Mouse (Mus musculus) embryonic facial prominence, embryonic 15.5 days (tissue): Measurements from ENCODE around the gene Rassf2. TPM values are rescaled to one million over a fixed set of nuclear protein-coding genes. Genes with fewer than 3 reads are reported as not detected.

Experiments
- ATAC-seq: fragments of 200-750 bp; cut with Nextera tagmentation; 2 replicates; pipeline ENCODE4 v1.8.0; 2017; ENCODE audit warnings: low read depth, moderate TSS enrichment; ENCODE audit not compliant: insufficient number of reproducible peaks, low FRiP score, low TSS enrichment
- H3K27ac ChIP-seq: fragments of 300-500 bp; sonication (generic); replicated peaks from 2 replicates; pipeline ENCODE4 v1.5.1; 2015; ENCODE audit warnings: mild to moderate bottlenecking, inconsistent platforms
- H3K27me3 ChIP-seq: fragments of 300-500 bp; sonication (generic); 2 replicates; pipeline ENCODE4 v1.6.1; 2015; ENCODE audit warnings: inconsistent platforms
- H3K36me3 ChIP-seq: fragments of 300-500 bp; sonication (generic); 2 replicates; pipeline ENCODE4 v1.6.1; 2015; ENCODE audit warnings: mild to moderate bottlenecking, inconsistent platforms
- H3K4me1 ChIP-seq: fragments of 300-500 bp; sonication (generic); 2 replicates; pipeline ENCODE4 v1.6.1; 2015; ENCODE audit warnings: inconsistent platforms
- H3K4me2 ChIP-seq: fragments of 300-500 bp; sonication (generic); replicated peaks from 2 replicates; pipeline ENCODE4 v1.6.1; 2015; ENCODE audit warnings: mild to moderate bottlenecking, inconsistent platforms
- H3K4me3 ChIP-seq: fragments of 300-500 bp; sonication (generic); replicated peaks from 2 replicates; pipeline ENCODE4 v1.5.1; 2015; ENCODE audit warnings: mild to moderate bottlenecking, inconsistent platforms
- H3K9ac ChIP-seq: fragments of 300-500 bp; sonication (generic); 2 replicates; pipeline ENCODE4 v1.6.1; 2015; ENCODE audit warnings: inconsistent platforms
- H3K9me3 ChIP-seq: fragments of 300-500 bp; sonication (generic); replicated peaks from 2 replicates; pipeline ENCODE4 v1.6.1; 2016; ENCODE audit warnings: inconsistent platforms
- WGBS: fragments of 180-500 bp; shearing (Covaris S2); methylation state at CpG from one replicate; pipeline ENCODE4 v1.1.7; 2015; 5-methylcytosine and 5-hydroxymethylcytosine counted together
- polyA plus RNA-seq: library from polyadenylated mRNA; unstranded; fragments of >200 nt; fragmentation: Nextera tagmentation; extraction: Ambion mirVana; gene quantifications from 2 replicates; pipeline ENCODE4 v1.2.1, GENCODE M21; 2015

The Rassf2 gene
- polyA plus RNA-seq, 1 experiment from 2014 or later = 17.0 TPM

DNA sequence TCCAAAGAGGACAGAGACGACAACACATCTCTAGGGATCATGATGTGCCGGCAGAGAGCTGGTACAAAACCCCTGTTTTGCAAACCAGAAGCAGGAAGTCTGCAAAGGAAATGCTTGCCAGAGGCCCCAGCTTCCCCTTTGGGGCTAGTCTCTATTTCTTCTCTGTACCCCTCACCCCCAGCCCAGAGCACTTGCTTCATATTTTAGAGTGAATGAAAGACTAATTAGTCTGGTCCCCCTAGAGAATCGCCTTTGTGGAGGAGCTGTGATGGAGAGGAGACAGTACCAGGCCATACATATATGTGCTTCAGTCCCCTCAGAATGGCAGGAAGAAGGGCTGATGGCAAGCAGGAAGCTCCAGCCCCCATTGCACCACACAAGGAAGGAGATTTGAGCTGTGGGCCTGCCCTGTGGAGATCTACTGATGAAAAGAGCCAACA lies 10.7 kb downstream of the Rassf2 start:
- H3K4me1 ChIP-seq = peaks cover 12% of the 10 kb centered on the region; the same call in 1 of the 2 replicates
- ATAC-seq = no peak
- no peaks in the 10 kb centered on the region for H3K9me3 ChIP-seq
- no peaks in the 10 kb centered on the region for H3K36me3 ChIP-seq
- no peaks in the 10 kb centered on the region for H3K27me3 ChIP-seq
- no peak overlapping the region for H3K9ac ChIP-seq
- H3K27ac ChIP-seq = no peak overlapping the region
- no peak overlapping the region for H3K4me2 ChIP-seq
- WGBS = 54% methylated on average over 3 of the region's 3 CpGs
- no peak overlapping the region for H3K4me3 ChIP-seq

DNA sequence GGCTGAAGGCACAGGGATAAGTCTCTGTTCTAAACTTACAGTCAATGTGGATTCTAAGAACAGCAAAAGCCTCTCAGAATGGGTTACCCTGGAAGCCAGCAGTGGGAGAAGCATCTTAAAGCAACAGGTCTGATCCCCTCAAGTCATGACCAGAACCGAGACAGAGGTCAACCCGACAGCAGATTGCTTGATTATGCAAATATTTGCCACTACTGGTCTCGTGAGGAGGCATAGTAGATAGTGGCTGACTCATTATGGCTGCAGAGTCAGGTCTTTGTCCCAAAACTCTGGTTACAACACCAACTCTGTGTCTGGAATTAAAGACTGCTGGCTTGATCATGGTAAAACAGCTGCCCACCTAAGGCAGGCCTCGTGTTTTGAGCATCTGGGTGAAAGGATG lies 11.9 kb downstream of the Rassf2 start:
- H3K9ac ChIP-seq = no peak overlapping the region
- H3K27ac ChIP-seq = no peak overlapping the region
- ATAC-seq = no peak
- no peaks in the 10 kb centered on the region for H3K27me3 ChIP-seq
- H3K9me3 ChIP-seq = no peaks in the 10 kb centered on the region
- no peak overlapping the region for H3K4me2 ChIP-seq
- H3K36me3 ChIP-seq = no peaks in the 10 kb centered on the region
- 63% methylated on average over 4 of the region's 4 CpGs for WGBS
- no peak overlapping the region for H3K4me3 ChIP-seq
- peaks cover 12% of the 10 kb centered on the region; the same call in 1 of the 2 replicates for H3K4me1 ChIP-seq

DNA sequence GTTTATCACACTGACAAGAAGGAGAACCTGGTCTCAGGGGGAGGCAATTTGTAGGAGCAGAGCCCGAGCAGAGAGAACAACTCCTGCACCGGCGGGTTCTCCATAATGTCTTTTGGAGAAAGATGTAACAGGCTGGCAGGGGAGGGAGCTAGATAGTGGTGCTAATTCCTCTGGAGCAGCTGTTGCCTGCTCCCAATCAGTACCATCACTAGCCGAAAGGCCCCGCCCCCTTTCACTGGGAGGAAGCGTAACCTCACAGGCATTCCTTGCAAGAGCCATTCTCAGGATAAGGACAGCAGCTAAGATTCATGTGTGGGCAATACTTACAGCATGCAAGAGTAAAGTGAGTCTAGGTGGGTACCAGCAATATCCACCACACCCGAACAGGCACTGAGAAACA lies 12.4 kb downstream of the Rassf2 start:
- H3K4me2 ChIP-seq = no peak overlapping the region
- H3K36me3 ChIP-seq = no peaks in the 10 kb centered on the region
- no peak for ATAC-seq
- peaks cover 12% of the 10 kb centered on the region; the same call in 1 of the 2 replicates for H3K4me1 ChIP-seq
- 27% methylated on average over 7 of the region's 7 CpGs for WGBS
- H3K9me3 ChIP-seq = no peaks in the 10 kb centered on the region
- no peak overlapping the region for H3K9ac ChIP-seq
- no peaks in the 10 kb centered on the region for H3K27me3 ChIP-seq
- H3K4me3 ChIP-seq = no peak overlapping the region
- no peak overlapping the region for H3K27ac ChIP-seq

DNA sequence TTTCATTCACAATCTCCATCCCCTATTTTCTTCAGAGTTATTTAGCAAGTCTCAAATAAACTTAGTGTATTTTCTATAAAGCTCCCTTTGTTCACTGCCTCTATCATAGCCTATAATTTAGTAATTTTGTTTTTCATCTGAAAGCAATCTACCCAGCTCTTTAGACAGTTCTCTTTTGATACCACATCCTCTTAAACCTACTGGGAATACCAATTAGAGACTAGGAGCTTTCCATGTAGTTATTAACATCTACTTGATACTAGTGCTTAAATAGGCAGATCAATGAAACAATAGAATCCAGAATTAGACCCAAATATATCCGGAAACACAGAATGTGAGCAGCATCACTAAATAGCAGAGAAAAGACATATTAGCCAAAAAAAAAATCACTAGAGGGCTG lies 14.0 kb downstream of the Rassf2 start:
- H3K4me1 ChIP-seq = peaks cover 9% of the 10 kb centered on the region; the same call in 1 of the 2 replicates
- no peaks in the 10 kb centered on the region for H3K27me3 ChIP-seq
- H3K4me2 ChIP-seq = no peak overlapping the region
- H3K27ac ChIP-seq = no peak overlapping the region
- ATAC-seq = no peak
- no peak overlapping the region for H3K9ac ChIP-seq
- H3K9me3 ChIP-seq = no peaks in the 10 kb centered on the region
- WGBS = 68% methylated on average over 1 of the region's 1 CpGs
- no peak overlapping the region for H3K4me3 ChIP-seq
- no peaks in the 10 kb centered on the region for H3K36me3 ChIP-seq

DNA sequence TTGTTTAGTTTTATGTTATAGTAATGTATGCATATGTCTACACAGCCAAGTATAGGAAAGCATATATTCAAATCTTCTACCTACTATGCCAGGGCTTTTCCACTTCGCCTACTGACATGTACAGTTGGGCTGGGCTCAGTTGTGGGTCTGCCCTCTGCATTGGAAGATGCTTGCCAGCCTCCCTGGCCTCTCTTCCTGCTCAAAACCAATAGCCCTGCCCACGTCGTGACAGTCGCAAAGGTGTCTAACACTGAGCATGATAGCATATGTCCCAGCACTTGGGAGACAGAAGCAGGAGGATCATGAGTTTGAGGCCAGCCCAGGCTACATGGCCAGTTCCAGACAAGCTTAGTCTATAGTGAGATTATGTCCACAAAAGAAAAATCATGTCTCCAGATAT lies 16.9 kb downstream of the Rassf2 start:
- H3K4me2 ChIP-seq = no peak overlapping the region
- no peaks in the 10 kb centered on the region for H3K36me3 ChIP-seq
- H3K4me1 ChIP-seq = peaks cover 9% of the 10 kb centered on the region; the same call in 1 of the 2 replicates
- no peak overlapping the region for H3K9ac ChIP-seq
- WGBS = 88% methylated on average over 4 of the region's 4 CpGs
- no peaks in the 10 kb centered on the region for H3K27me3 ChIP-seq
- no peaks in the 10 kb centered on the region for H3K9me3 ChIP-seq
- H3K4me3 ChIP-seq = no peak overlapping the region
- no peak for ATAC-seq
- H3K27ac ChIP-seq = no peak overlapping the region

DNA sequence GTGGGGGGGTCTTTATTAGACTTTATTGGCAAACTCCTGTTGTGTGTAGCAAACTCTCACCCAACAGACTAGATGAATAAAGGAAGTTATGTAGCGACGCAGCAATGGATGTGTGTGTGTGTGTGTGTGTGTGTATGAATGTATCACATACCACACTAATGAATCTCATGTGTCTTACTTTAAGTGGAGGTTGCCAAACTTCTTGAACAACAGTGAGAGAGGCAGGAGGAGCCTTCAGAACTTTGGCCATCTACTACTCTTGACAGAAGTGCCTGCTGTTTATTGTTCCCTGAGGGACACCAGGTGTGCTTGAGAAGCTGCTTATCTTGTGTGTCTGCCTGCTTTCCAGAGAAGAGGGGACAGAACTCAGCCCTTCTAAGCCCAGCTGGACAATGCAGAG lies 19.3 kb downstream of the Rassf2 start:
- Histone ChIP-seq H3K36me3 (no peaks in the 10 kb centered on the region), H3K9ac (no peak overlapping the region), H3K27me3 (no peaks in the 10 kb centered on the region), H3K9me3 (no peaks in the 10 kb centered on the region), H3K4me1 (peaks cover 17% of the 10 kb centered on the region), H3K4me2 (no peak overlapping the region), H3K4me3 (no peak overlapping the region), H3K27ac (no peak overlapping the region)
- WGBS = 20% methylated on average over 2 of the region's 2 CpGs
- no peak for ATAC-seq

DNA sequence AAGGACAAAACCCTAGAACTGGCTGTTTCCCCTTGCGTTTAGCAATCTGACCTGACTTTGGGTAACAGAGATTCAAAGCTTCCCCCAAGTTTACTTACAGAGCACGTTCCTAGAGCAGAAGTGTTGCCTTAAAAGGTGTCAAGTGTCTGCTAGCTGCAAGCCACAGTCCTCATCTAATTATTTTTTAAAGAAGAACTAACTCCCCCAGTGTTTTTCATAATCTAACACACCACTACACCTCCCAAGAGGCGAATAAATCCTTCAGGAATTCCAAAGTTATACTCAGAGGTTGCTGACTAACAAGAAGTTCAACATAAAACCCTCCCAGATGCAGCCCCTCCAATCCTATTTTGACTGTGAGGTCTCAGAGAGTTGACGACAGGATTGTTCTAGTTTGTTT lies 21.9 kb downstream of the Rassf2 start:
- H3K36me3 ChIP-seq = no peaks in the 10 kb centered on the region
- H3K4me2 ChIP-seq = no peak overlapping the region
- H3K4me3 ChIP-seq = no peak overlapping the region
- no peaks in the 10 kb centered on the region for H3K27me3 ChIP-seq
- WGBS = 29% methylated on average over 4 of the region's 4 CpGs
- no peak for ATAC-seq
- no peaks in the 10 kb centered on the region for H3K9me3 ChIP-seq
- H3K4me1 ChIP-seq = peaks cover 34% of the 10 kb centered on the region
- no peak overlapping the region for H3K9ac ChIP-seq
- H3K27ac ChIP-seq = no peak overlapping the region

DNA sequence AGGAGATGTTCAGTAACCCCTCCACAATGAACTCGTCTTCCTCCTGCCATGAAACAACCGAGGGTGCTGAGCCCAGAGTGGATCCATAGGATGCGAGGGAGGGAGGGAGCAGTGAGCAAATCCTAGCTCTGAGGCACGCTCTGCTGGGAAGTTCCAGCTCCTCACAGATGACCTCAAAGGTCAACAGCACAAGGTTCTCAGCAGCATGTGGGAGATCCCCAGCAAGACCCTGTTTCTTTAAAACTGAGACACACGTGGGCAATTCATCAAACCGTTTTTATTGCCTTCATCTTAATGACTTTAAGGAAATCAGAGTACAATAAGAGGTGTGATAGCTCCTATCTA lies 22.6 kb downstream of the Rassf2 start:
- H3K27me3 ChIP-seq = no peaks in the 10 kb centered on the region
- peaks cover 34% of the 10 kb centered on the region for H3K4me1 ChIP-seq
- H3K9ac ChIP-seq = no peak overlapping the region
- WGBS = 57% methylated on average over 6 of the region's 6 CpGs
- ATAC-seq = no peak
- 0 out of 2 replicates have a peak overlapping the region, but pooled peaks have one; percentile 81 for H3K27ac ChIP-seq
- no peaks in the 10 kb centered on the region for H3K36me3 ChIP-seq
- H3K9me3 ChIP-seq = no peaks in the 10 kb centered on the region
- H3K4me3 ChIP-seq = no peak overlapping the region
- H3K4me2 ChIP-seq = no peak overlapping the region

DNA sequence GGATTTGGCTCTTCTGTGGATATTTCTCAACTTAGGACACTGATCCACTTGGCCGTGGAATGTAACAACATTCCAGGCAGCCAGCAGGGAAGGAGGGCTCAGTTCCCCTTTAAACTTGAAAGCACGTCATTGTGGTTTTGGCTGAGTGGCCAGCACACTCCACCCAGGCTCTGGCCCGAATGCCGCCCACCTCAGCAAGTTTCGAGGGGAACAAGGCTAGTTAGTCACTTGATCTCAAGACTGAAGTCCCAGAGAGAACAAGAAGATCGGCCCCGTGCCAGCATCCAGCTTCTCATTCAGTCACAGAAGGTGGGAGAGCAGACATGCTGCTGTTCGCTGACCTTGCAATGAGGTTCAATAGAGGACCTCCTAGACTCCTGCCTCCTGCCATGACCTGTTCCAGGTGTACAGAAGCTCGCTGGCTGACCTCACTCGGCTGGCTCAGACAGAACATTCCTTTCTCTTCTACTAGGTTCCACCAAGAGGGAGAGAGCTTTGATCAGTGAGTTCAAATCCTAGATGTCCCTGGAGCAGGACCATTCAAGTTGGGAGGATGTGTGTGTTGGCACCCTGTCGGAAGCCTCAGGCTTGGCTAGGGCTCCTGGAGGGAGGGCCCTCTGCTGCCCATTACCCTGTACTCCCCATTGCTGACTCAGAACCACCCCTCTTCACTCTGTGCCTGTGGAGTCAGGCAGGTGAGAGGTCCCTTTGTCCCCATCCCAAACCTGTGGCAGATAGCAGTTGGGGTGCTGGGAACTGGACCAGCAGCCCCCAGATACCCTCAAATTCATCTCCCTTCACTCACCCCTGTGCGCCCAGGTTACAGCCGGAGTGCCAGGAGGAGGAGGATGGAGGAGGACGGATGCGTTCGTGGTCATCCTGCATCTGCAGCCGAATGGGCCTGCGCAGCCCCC lies 23.2 kb downstream of the Rassf2 start:
- no peak overlapping the region for H3K9ac ChIP-seq
- 68% methylated on average over 18 of the region's 18 CpGs for WGBS

DNA sequence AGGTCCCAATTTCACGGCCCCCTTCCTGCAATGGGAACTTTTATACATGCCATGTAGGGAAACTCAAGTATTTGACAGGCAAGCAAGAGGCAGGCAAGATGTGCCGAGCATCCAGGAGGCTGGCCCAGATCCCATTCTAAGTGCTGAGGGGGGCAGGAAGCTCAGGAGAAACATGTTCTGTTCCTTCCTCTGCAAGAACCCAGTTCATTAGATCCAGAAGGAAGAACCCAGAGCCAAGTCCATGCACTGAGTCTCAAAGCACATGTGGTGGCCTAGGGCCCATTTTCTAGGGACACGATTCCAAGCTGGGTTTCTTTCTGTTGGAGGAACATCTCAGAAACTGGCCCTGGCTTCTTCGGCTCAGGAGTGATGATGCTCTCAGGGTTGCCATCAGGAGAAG lies 24.6 kb downstream of the Rassf2 start:
- Histone ChIP-seq H3K9me3 (no peaks in the 10 kb centered on the region), H3K27me3 (no peaks in the 10 kb centered on the region), H3K4me2 (no peak overlapping the region), H3K27ac (peak overlapping the region; percentile 81), H3K9ac (no peak overlapping the region), H3K4me1 (peaks cover 34% of the 10 kb centered on the region), H3K36me3 (no peaks in the 10 kb centered on the region), H3K4me3 (no peak overlapping the region)
- no peak for ATAC-seq
- WGBS = 55% methylated on average over 4 of the region's 4 CpGs

More for the DNA sequence above, 23.2 kb downstream of the Rassf2 start:
- no peaks in the 10 kb centered on the region for H3K36me3 ChIP-seq
- peaks cover 34% of the 10 kb centered on the region for H3K4me1 ChIP-seq
- no peaks in the 10 kb centered on the region for H3K9me3 ChIP-seq
- no peak overlapping the region for H3K4me3 ChIP-seq
- H3K27me3 ChIP-seq = no peaks in the 10 kb centered on the region
- H3K4me2 ChIP-seq = no peak overlapping the region
- H3K27ac ChIP-seq = peak overlapping the region; percentile 81
- peak; percentile 76 for ATAC-seq

DNA sequence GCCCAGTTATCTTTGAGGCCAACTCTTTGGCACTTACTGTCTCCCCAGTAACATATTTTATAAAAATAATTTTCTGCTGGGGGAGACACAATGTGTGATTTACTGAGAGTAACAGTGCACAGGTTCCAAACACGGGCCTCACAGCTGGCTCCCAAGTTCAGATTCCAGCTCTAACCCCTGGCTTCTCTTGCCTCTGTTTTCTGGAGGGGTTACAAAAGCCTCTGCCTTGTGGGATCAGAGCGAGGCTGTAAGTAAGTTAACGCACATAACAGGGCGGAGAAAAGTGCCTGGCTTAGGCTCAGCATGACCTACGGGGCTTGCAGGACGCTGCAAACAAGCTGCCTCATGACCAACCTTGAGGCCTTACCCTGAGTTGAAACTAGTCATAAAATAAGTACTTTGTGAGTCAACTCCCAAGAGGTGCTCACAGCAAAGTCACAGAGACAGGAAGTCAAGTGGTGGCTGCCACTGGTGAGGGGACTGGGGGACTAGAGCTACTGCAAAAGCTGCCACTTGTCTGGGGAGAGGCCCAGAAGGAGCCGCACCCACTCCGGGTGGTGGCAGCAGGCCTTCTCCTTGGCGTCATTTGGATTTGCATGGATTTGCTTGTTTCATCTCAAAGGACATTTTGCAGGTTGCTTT lies 25.4 kb downstream of the Rassf2 start:
- Histone ChIP-seq H3K9ac (no peak overlapping the region), H3K27me3 (no peaks in the 10 kb centered on the region), H3K27ac (peak overlapping the region; percentile 81), H3K36me3 (no peaks in the 10 kb centered on the region), H3K4me3 (no peak overlapping the region), H3K9me3 (no peaks in the 10 kb centered on the region), H3K4me1 (peaks cover 34% of the 10 kb centered on the region), H3K4me2 (no peak overlapping the region)
- no peak for ATAC-seq
- WGBS = 69% methylated on average over 9 of the region's 9 CpGs
